Mouse (Mus musculus) mammary gland, adult 2 months (tissue): ENCODE results near the gene Wars. TPM values are rescaled to one million over a fixed set of nuclear protein-coding genes. Genes with fewer than 3 reads are reported as not detected.

Experiments
- polyA plus RNA-seq: library from polyadenylated mRNA; depleted of rRNA; stranded (reverse); fragments of >200 nt; gene quantifications from 2 replicates; pipeline ENCODE4 v1.2.3, GENCODE M21; 2012; ENCODE audit warnings: low replicate concordance; rRNA removed

The Wars gene
- polyA plus RNA-seq: 77.6 and 82.8 TPM in 2 replicates

DNA sequence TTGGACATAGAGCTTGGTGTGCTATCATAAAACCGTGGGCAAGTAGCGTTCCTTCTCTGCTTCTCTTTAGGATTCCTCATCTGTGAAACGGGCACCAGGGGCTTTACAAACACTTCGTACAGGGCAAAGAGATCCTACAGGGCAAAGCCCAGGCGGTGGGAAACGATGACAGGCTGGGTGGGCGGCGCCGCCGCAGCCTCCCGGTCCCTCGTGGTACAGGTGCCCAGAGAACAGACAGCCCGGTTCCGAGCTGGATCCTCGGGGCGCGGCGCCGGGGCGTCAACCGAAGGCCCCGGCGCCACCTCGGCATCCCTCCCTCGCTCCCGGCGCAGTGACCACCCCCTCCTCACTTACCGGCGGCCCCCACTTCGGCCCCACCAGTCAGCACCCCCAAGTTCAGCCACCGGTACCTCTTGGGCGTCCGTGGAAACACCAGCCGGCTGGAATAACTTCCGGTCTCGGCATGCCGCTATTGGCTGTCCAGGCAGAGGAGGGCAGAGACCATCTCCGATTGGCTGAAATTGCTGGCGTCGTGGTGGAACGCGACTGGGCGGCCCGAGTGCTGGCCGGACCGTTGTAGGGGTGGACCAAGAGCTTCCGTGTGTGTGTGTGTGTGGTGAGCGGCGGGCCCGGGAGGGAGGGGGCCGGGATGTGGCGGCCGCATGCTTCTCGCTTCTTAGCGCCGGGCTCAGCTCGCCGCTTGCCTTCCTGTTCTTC is at the start of gene Wars:
TSS of gene Wars (minus strand) at position 460 of the 717 bp plus-strand sequence.

DNA sequence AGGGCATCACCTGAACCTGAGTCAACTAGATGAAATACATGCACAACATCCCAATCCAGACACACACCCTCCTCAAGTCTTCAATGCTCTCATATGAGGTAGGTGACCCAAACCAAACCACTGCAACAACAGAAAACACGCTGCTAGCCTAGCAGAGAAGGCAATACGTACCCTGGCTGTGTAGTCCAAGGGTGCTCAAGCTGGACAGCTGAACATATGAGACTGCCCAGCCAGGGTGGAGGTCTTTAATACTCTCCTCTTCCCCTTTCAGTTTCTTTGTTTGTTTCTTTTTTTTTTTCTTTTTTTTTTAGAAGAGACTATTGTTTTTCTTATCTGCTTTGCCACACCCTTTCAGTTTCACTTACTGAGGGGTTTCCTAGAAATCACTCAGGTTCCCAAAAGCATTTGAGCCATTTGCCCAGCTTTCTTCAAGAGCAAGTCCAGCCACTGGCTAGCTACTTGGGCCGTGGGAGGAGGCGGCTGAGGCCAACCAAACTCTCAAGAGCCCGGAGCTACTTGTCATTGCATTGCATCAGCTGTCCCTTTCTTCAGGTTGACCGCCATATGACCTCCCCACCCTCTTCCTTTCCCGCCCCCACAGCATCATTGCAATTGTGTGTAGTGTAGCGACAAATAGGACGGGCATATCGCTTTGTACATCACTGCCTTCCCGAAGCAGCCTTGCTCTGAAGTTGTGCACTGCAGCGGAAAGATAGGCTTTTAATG is 822 bp downstream of the Wars start, which contains the start of gene Wdr25:
TSS of gene Wdr25 (plus strand) at position 643 of the 726 bp plus-strand sequence.

DNA sequence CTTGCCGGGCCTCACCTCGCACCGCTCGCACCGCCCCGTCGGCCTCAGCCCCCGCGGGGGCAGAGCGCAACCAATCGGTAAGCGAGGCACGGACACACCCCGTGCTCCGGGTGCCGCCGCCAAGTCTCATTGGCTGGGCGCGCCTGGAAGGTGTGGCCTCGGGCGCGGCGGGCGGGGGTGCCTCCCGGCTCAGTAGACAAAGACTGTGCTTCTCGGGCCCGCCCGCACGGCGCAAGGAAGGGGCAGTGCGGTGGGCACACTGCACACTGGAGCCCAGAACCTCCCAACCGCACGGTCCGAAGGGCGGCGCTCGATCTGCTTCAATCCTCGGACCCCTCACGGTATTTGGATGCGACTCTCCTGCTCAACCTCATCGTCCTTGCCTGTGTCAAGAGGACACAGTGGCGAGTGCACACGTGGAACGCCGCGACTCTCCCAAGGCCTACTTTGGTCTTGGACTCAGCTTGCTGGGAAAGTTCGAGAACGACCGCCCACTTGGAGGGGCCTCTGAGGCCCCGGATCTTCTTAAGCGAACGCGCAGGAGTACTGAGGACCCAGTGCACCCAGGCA is 58.0 kb downstream of the Wars start, which contains the start of the genes Slc25a29 and Slc25a47:
TSS of gene Slc25a29 (minus strand) at position 44 of the 570 bp plus-strand sequence.
TSS of gene Slc25a47 (plus strand) at position 207 of the 570 bp plus-strand sequence.

Other genes starting within 250 kb of the Wars start
- gene Degs2, start 191.9 kb downstream of the Wars start, polyA plus RNA-seq: 0.36 and 1.0 TPM in 2 replicates
- gene Yy1, start 101.2 kb downstream of the Wars start, polyA plus RNA-seq: 9.3 and 24.4 TPM in 2 replicates
- gene Slc25a29, start 58.3 kb downstream of the Wars start, polyA plus RNA-seq: 16.7 and 22.4 TPM in 2 replicates
- gene Slc25a47, start 58.1 kb downstream of the Wars start, polyA plus RNA-seq: 14.4 and 17.1 TPM in 2 replicates
- 10.2 and 10.7 TPM in 2 replicates for gene Wdr25, start 543 bp downstream of the Wars start, polyA plus RNA-seq
- 7.1 and 18.2 TPM in 2 replicates for gene Begain, start 174.0 kb upstream of the Wars start, polyA plus RNA-seq